16 mouse cellular contexts compared by ENCODE assay signal in genomic region chr4:43416071-43416490, GRCm38 (mm10). TPM values are rescaled to one million over a fixed set of nuclear protein-coding genes. Genes with fewer than 3 reads are reported as not detected.
"Had no signal": no experiment of that assay in that cellular context is flagged by ENCODE, and none has a peak within 500 bp of the region (broad histone marks: within the 10 kb centered on the region; RNA-seq: fewer than 3 reads in every experiment).

No protein-coding gene starts in this region.

- H3K4me2 ChIP-seq: limb, embryonic 15.5 days; liver, embryonic 13.5 days; midbrain, embryonic 12.5 days; stomach, embryonic 15.5 days had no signal

- H3K4me3 ChIP-seq: left cerebral cortex, adult 2 months; limb, embryonic 15.5 days; liver, embryonic 13.5 days; midbrain, embryonic 12.5 days; stomach, embryonic 15.5 days had no signal

- ATAC-seq: liver, postnatal 0 days; midbrain, embryonic 16.5 days had no signal

- H3K27me3 ChIP-seq: limb, embryonic 15.5 days; liver, embryonic 13.5 days; midbrain, embryonic 12.5 days; stomach, embryonic 15.5 days had no signal

- H3K9me3 ChIP-seq: limb, embryonic 15.5 days; liver, embryonic 13.5 days; midbrain, embryonic 12.5 days; stomach, embryonic 15.5 days had no signal

- H3K27ac ChIP-seq: left cerebral cortex, adult 2 months; limb, embryonic 15.5 days; macrophage; midbrain, embryonic 12.5 days; stomach, embryonic 15.5 days had no signal

- H3K9ac ChIP-seq: limb, embryonic 15.5 days; liver, embryonic 13.5 days; liver, postnatal 0 days; midbrain, embryonic 12.5 days; stomach, embryonic 15.5 days had no signal

- DNase-seq: kidney, adult 11 months; kidney, adult 9 months; liver, embryonic 13.5 days; liver, postnatal 0 days; lung, postnatal 14 days; right cerebral cortex, postnatal 14 days; thymus, adult 2 months; thymus, postnatal 25 days had no signal

RNA-seq across cellular contexts. Expression of gene Fam166b, which starts 12.9 kb away (rescaled TPM):
- polyA plus RNA-seq: limb, embryonic 11.5 days; liver, embryonic 13.5 days; macrophage; spleen, adult 2 months had no signal
